Mouse (Mus musculus): ENCODE data around the gene Shc1.

DNA sequence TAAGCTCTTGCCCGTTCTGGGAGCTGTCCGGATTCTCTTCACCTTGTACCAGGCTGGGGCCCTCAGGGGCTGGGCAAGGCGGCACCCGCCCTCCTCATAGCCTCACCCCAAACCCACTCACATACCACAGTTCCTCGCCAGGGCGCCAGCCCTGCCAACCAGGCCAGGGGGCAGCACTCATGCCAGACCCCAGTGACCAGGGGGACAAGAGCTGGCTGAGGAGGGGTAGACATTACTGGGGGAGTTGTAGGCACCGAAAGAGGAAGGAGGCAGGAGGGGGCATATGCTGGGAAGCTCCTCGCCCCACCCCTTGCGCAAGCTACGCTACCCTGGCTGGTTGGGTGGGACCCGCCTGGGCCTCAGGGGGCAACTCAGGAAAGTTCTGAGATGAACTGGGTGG is 30.6 kb upstream of the Shc1 start:
- TF ChIP-seq CTCF (IDR thresholded peaks at IDR 0.05; ENCODE audit: extremely low read depth, insufficient read length, insufficient replicate concordance, low read depth, low read length) (no peak), POLR2A (IDR thresholded peaks at IDR 0.05; ENCODE audit: low read depth, low read length) (no peak)

Measured in small intestine, adult 2 months (tissue).